Mouse (Mus musculus): Measurements from ENCODE around the gene Spindoc.

GRCm38 (mm10) chr19:7345235-7345755 lies 37.5 kb downstream of the Spindoc start:
- TF ChIP-seq POLR2A (IDR thresholded peaks at IDR 0.05; ENCODE audit: low read depth, low read length) = no peak
- TF ChIP-seq CTCF (IDR thresholded peaks at IDR 0.05; ENCODE audit: extremely low read depth, insufficient read depth, insufficient read length, insufficient replicate concordance) = peak; percentile 73; the same call in 1 of the 2 replicates

All from spleen, adult 2 months (tissue).